Mouse (Mus musculus): ENCODE measurements around the gene Igflr1.

The Igflr1 gene

GRCm38 (mm10) chr7:30615049-30615760 lies 50.0 kb downstream of the Igflr1 start:
- no peak for DNase-seq

Measured in right cerebral cortex, postnatal 14 days (tissue).